Mouse (Mus musculus) left cerebral cortex, postnatal 4 days (tissue): ENCODE results near the gene 5730455P16Rik. TPM values are rescaled to one million over a fixed set of nuclear protein-coding genes. Genes with fewer than 3 reads are reported as not detected.

Source experiments
- total RNA-seq, 2 experiments: library from RNA; stranded (reverse); gene quantifications; 2 replicates each; pipeline ENCODE4 v1.2.3; 2021

Gene 5730455P16Rik
- total RNA-seq, 2 experiments from 2014 or later = 41.1 to 45.2 TPM

Other genes with a start within 250 kb of the 5730455P16Rik start
- 10 to 100 TPM; 11.2 to 11.4 TPM for gene Tefm, start 235.9 kb downstream of the 5730455P16Rik start, total RNA-seq
- 1 to 10 TPM; 3.0 to 5.0 TPM for gene Adap2, start 223.9 kb downstream of the 5730455P16Rik start, total RNA-seq
- 1 to 10 TPM; 1.6 to 1.7 TPM for gene Rnf135, start 194.2 kb downstream of the 5730455P16Rik start, total RNA-seq
- gene Rhot1, start 169.0 kb downstream of the 5730455P16Rik start, total RNA-seq = 10 to 100 TPM; 64.9 to 65.2 TPM
- gene Rhbdl3, start 77.1 kb downstream of the 5730455P16Rik start, total RNA-seq = 1 to 10 TPM; 6.3 to 7.1 TPM
- gene Zfp207, start 5.2 kb upstream of the 5730455P16Rik start, total RNA-seq = 100 to 1,000 TPM; 193 to 206 TPM
- 100 to 1,000 TPM; 117 to 120 TPM for gene Psmd11, start 50.6 kb upstream of the 5730455P16Rik start, total RNA-seq
- 100 to 1,000 TPM; 380 to 382 TPM for gene Cdk5r1, start 99.0 kb upstream of the 5730455P16Rik start, total RNA-seq